Mouse (Mus musculus) megakaryocyte, embryonic 14.5 days (primary cell): Measurements from ENCODE around the gene Auts2.

Experiments
- FLI1 ChIP-seq: IDR thresholded peaks from 2 replicates; pipeline ENCODE4 v1.6.1; 2012; ENCODE audit warnings: low read length, inconsistent platforms, mixed read lengths
- GATA1 ChIP-seq: IDR thresholded peaks from 3 replicates; pipeline ENCODE4 v1.6.1; 2012; ENCODE audit warnings: mixed read lengths, low read length, inconsistent platforms, borderline replicate concordance

GRCm38 (mm10) chr5:131922118-131922517 is 621.0 kb downstream of the Auts2 start:
- TF ChIP-seq GATA1, result no peak
- TF ChIP-seq FLI1, result no peak
